Mouse (Mus musculus): Measurements from ENCODE around the gene Olfr365. TPM values are rescaled to one million over a fixed set of nuclear protein-coding genes. Genes with fewer than 3 reads are reported as not detected.

Olfr365 gene
- under 1 TPM in 1 of 2 experiments, not detected in 1; 0.06 TPM for total RNA-seq (2021)
- long read RNA-seq, experiment 1, result 0 reads
- long read RNA-seq, experiment 2, result 0 reads

- no peak for DNase-seq (ENCODE audit: low spot score in 2 of 2)
Observed at GRCm38 (mm10) chr2:37187898-37188297, at the start of gene Olfr365. TSS of gene Olfr365 (plus strand) at chr2:37188198.

- DNase-seq (ENCODE audit: low spot score in 2 of 2), result no peak
Observed at GRCm38 (mm10) chr2:37139022-37139421, 49.0 kb upstream of the Olfr365 start, which contains the start of gene Olfr364-ps1. TSS of gene Olfr364-ps1 (plus strand) at chr2:37139322.

GRCm38 (mm10) chr2:37211274-37211673, 23.3 kb downstream of the Olfr365 start, which contains the start of gene Olfr366:
TSS of gene Olfr366 (plus strand) at chr2:37211574.
- DNase-seq (ENCODE audit: low spot score in 2 of 2), result no peak

Other genes starting within 250 kb of the Olfr365 start
- gene Olfr357, start 194.4 kb upstream of the Olfr365 start, total RNA-seq (2021), result not detected
- gene Olfr358, start 178.9 kb upstream of the Olfr365 start, total RNA-seq (2021), result not detected
- not detected for gene Olfr360, start 122.5 kb upstream of the Olfr365 start, total RNA-seq (2021)
- gene Olfr361, start 98.9 kb upstream of the Olfr365 start, total RNA-seq (2021), result not detected
- gene Olfr362, start 70.3 kb upstream of the Olfr365 start, total RNA-seq (2021), result not detected
- gene Olfr364-ps1, start 48.9 kb upstream of the Olfr365 start, total RNA-seq (2021), result not detected
- not detected for gene Olfr366, start 23.4 kb downstream of the Olfr365 start, total RNA-seq (2021)
- not detected for gene Olfr368, start 138.3 kb downstream of the Olfr365 start, total RNA-seq (2021)
- gene Pdcl, start 171.1 kb downstream of the Olfr365 start, total RNA-seq (2021), result 10 to 100 TPM; 51.6 to 58.8 TPM
- gene Rc3h2, start 234.7 kb downstream of the Olfr365 start, total RNA-seq (2021), result 10 to 100 TPM; 49.3 to 51.6 TPM